In genomic region chr8:120489771-120490281, GRCm38 (mm10) we compare ENCODE assay signal across 8 mouse cellular contexts.
DNase-seq lines count a peak whose midpoint lies in the region; ATAC-seq and TF ChIP-seq lines count a peak whose summit lies in the region.

No protein-coding gene starts in this region.

- ATAC-seq in forebrain, postnatal 0 days = no peak
- no peak for ATAC-seq in neural tube, embryonic 14.5 days (ENCODE audit: low read depth)

- H3K4me3 ChIP-seq in forebrain, postnatal 0 days (ENCODE audit: low read depth, low read length) = peak overlapping the region; percentile 85
- H3K4me3 ChIP-seq in limb, embryonic 10.5 days = peak overlapping the region; percentile 74
- peak overlapping the region; percentile 57 for H3K4me3 ChIP-seq in neural tube, embryonic 14.5 days (ENCODE audit: low read depth, low read length)

- H3K9me3 ChIP-seq in forebrain, postnatal 0 days (ENCODE audit: low read length) = no peaks in the 10 kb centered on the region
- H3K9me3 ChIP-seq in limb, embryonic 10.5 days (replicated peaks) = no peaks in the 10 kb centered on the region
- no peaks in the 10 kb centered on the region for H3K9me3 ChIP-seq in neural tube, embryonic 14.5 days (ENCODE audit: control insufficient read depth, low read length)

- WGBS in forebrain, postnatal 0 days = 11% methylated on average over 15 of the region's 15 CpGs
- 3% methylated on average over 15 of the region's 15 CpGs for WGBS in limb, embryonic 10.5 days
- WGBS in neural tube, embryonic 14.5 days = 4% methylated on average over 15 of the region's 15 CpGs

- H3K27ac ChIP-seq in forebrain, postnatal 0 days (ENCODE audit: low read depth, low read length) = peak overlapping the region; percentile 99
- H3K27ac ChIP-seq in limb, embryonic 10.5 days = peak overlapping the region; percentile 91
- H3K27ac ChIP-seq in neural tube, embryonic 14.5 days (ENCODE audit: low read depth, low read length) = peak overlapping the region; percentile 99

- no peak for TF ChIP-seq CTCF in forebrain, postnatal 0 days (IDR thresholded peaks at IDR 0.05; ENCODE audit: low read depth)

- peak overlapping the region; percentile 84 for H3K9ac ChIP-seq in forebrain, postnatal 0 days
- H3K9ac ChIP-seq in neural tube, embryonic 14.5 days (replicated peaks; ENCODE audit: low read depth, low read length) = peak overlapping the region; percentile 76

- no peaks in the 10 kb centered on the region for H3K36me3 ChIP-seq in forebrain, postnatal 0 days (ENCODE audit: insufficient read depth)
- H3K36me3 ChIP-seq in limb, embryonic 10.5 days = no peaks in the 10 kb centered on the region
- H3K36me3 ChIP-seq in neural tube, embryonic 14.5 days (ENCODE audit: control insufficient read depth, insufficient read depth, low read length) = no peaks in the 10 kb centered on the region

- DNase-seq in heart, adult 11 months = peak; percentile 95
- no peak for DNase-seq in heart, postnatal 36 days
- DNase-seq in MN1 (ENCODE audit: low spot score) = peak; percentile 26
- DNase-seq in forebrain, postnatal 0 days = no peak
- DNase-seq in limb, embryonic 10.5 days (ENCODE audit: low spot score) = no peak
- no peak for DNase-seq in spleen, postnatal 14 days (ENCODE audit: low spot score in 2 of 2)
- no peak for DNase-seq in spleen, adult 18-20 months

- H3K27me3 ChIP-seq in forebrain, postnatal 0 days (ENCODE audit: insufficient read depth, low read length) = no peaks in the 10 kb centered on the region
- peaks cover 23% of the 10 kb centered on the region for H3K27me3 ChIP-seq in limb, embryonic 10.5 days (ENCODE audit: low read depth, poor library complexity, severe bottlenecking)
- no peaks in the 10 kb centered on the region for H3K27me3 ChIP-seq in neural tube, embryonic 14.5 days (ENCODE audit: control insufficient read depth, insufficient read depth, low read length)

- H3K4me1 ChIP-seq in forebrain, postnatal 0 days (ENCODE audit: insufficient read depth) = peaks cover 44% of the 10 kb centered on the region
- H3K4me1 ChIP-seq in limb, embryonic 10.5 days = peaks cover 97% of the 10 kb centered on the region
- peaks cover 69% of the 10 kb centered on the region for H3K4me1 ChIP-seq in neural tube, embryonic 14.5 days (ENCODE audit: control insufficient read depth, insufficient read depth, low read length)

- H3K4me2 ChIP-seq in forebrain, postnatal 0 days (ENCODE audit: low read depth) = peak overlapping the region; percentile 91
- peak overlapping the region; percentile 94 for H3K4me2 ChIP-seq in neural tube, embryonic 14.5 days (ENCODE audit: low read depth, low read length)

- intact Hi-C loops in heart, postnatal 36 days (cut with DNase I) = loop anchor here (2.0 to 5.0 kb wide), 4 partner anchors 15 to 128 kb away; no protein-coding TSS in a partner anchor

Comparison
In these comparisons a context has a peak if more than half of its experiments do, and no peak if none do; other contexts are left out.
1. DNase-seq: peak in heart, adult 11 months (single experiment) and MN1 (single experiment); none in heart, postnatal 36 days (0 of 2), forebrain, postnatal 0 days (single experiment), limb, embryonic 10.5 days (single experiment), spleen, postnatal 14 days (0 of 2) and spleen, adult 18-20 months (0 of 2).
2. Peak in every context shown above with its lines, with median percentiles within 50 percentile points of each other: H3K27ac ChIP-seq and H3K4me3 ChIP-seq.